8 mouse cellular contexts compared by ENCODE assay signal in genomic region chr7:24610144-24610878, GRCm38 (mm10). TPM values are rescaled to one million over a fixed set of nuclear protein-coding genes. Genes with fewer than 3 reads are reported as not detected.
DNase-seq lines count a peak whose midpoint lies in the region; ATAC-seq and TF ChIP-seq lines count a peak whose summit lies in the region.

Gene Phldb3, plus strand, starts transcription at chr7:24610763.

- peak within 1 kb of the TSS; percentile 79 to 99 for H3K4me3 ChIP-seq in MEL (ENCODE audit: control insufficient read depth in 1 of 2, insufficient read depth in 1 of 2, low read depth in 2 of 2, low read length in 2 of 2)
- H3K4me3 ChIP-seq in hindbrain, embryonic 11.5 days (ENCODE audit: low read depth, low read length) = peak within 1 kb of the TSS; percentile 30
- peak within 1 kb of the TSS; percentile 43 for H3K4me3 ChIP-seq in limb, embryonic 15.5 days
- H3K4me3 ChIP-seq in midbrain, embryonic 14.5 days (replicated peaks; ENCODE audit: low read depth, low read length) = peak within 1 kb of the TSS; percentile 23

- H3K4me2 ChIP-seq in hindbrain, embryonic 11.5 days (replicated peaks; ENCODE audit: low read depth, low read length) = peak within 1 kb of the TSS; percentile 44
- H3K4me2 ChIP-seq in limb, embryonic 15.5 days = peak within 1 kb of the TSS; percentile 63
- peak within 1 kb of the TSS; percentile 45 for H3K4me2 ChIP-seq in midbrain, embryonic 14.5 days (ENCODE audit: low read length)

- peaks cover 0 to 10% of the 10 kb centered on the region in 2 experiments; a peak in 2 of 4 replicates for H3K36me3 ChIP-seq in MEL (ENCODE audit: control insufficient read depth in 1 of 2, insufficient read depth in 2 of 2, low read length in 2 of 2)
- H3K36me3 ChIP-seq in hindbrain, embryonic 11.5 days (ENCODE audit: control insufficient read depth, insufficient read depth, low read length) = no peaks in the 10 kb centered on the region
- peaks cover 7% of the 10 kb centered on the region; the same call in 1 of the 2 replicates for H3K36me3 ChIP-seq in limb, embryonic 15.5 days
- no peaks in the 10 kb centered on the region for H3K36me3 ChIP-seq in midbrain, embryonic 14.5 days (ENCODE audit: control insufficient read depth, insufficient read depth, low read length)

- 2% methylated on average over 27 of the region's 27 CpGs for WGBS in hindbrain, embryonic 11.5 days
- 2% methylated on average over 27 of the region's 27 CpGs for WGBS in limb, embryonic 15.5 days
- WGBS in midbrain, embryonic 14.5 days = 5% methylated on average over 27 of the region's 27 CpGs

- H3K27me3 ChIP-seq in MEL (ENCODE audit: control insufficient read depth in 1 of 2, insufficient read depth in 2 of 2, low read length in 2 of 2) = no peaks in the 10 kb centered on the region
- peaks cover 41% of the 10 kb centered on the region for H3K27me3 ChIP-seq in hindbrain, embryonic 11.5 days (ENCODE audit: control insufficient read depth, insufficient read depth, low read length)
- peaks cover 45% of the 10 kb centered on the region for H3K27me3 ChIP-seq in limb, embryonic 15.5 days
- peaks cover 42% of the 10 kb centered on the region for H3K27me3 ChIP-seq in midbrain, embryonic 14.5 days (ENCODE audit: control insufficient read depth, insufficient read depth, low read length)

- peak; percentile 71 for DNase-seq in CD4-positive helper T cell, adult 2 months (ENCODE audit: low read depth, low spot score)
- DNase-seq in MEL (ENCODE audit: low read depth, low spot score) = no peak
- no peak for DNase-seq in hindbrain, embryonic 11.5 days (ENCODE audit: low spot score)
- no peak for DNase-seq in midbrain, embryonic 14.5 days
- peak; percentile 74 for DNase-seq in thymus, postnatal 14 days
- no peak for DNase-seq in layer of hippocampus, adult 9-10 months (ENCODE audit: low spot score)
- no peak for DNase-seq in layer of hippocampus, adult 11-12 months (ENCODE audit: low spot score)

- no peaks in the 10 kb centered on the region for H3K9me3 ChIP-seq in MEL (replicated peaks; ENCODE audit: insufficient read depth, low read length)
- no peaks in the 10 kb centered on the region for H3K9me3 ChIP-seq in hindbrain, embryonic 11.5 days (ENCODE audit: control insufficient read depth, low read length)
- H3K9me3 ChIP-seq in limb, embryonic 15.5 days = no peaks in the 10 kb centered on the region
- no peaks in the 10 kb centered on the region for H3K9me3 ChIP-seq in midbrain, embryonic 14.5 days (ENCODE audit: control insufficient read depth, low read length)

- no peak for TF ChIP-seq CTCF in MEL (IDR thresholded peaks at IDR 0.05 in 2 of 3, conservative IDR thresholded peaks at IDR 0.05 in 1 of 3; ENCODE audit: control insufficient read depth in 1 of 3, insufficient read depth in 1 of 3, low read depth in 2 of 3, low read length in 3 of 3, poor library complexity in 1 of 3, severe bottlenecking in 1 of 3)

- no peak for ATAC-seq in hindbrain, embryonic 11.5 days (ENCODE audit: low FRiP score)
- ATAC-seq in limb, embryonic 15.5 days (ENCODE audit: insufficient number of reproducible peaks, low FRiP score, low TSS enrichment, low read depth) = peak; percentile 45; the same call in 1 of the 2 replicates
- ATAC-seq in midbrain, embryonic 14.5 days (ENCODE audit: low FRiP score, low TSS enrichment) = no peak

- no peak for TF ChIP-seq RAD21 in MEL (IDR thresholded peaks at IDR 0.05; ENCODE audit: low read depth, low read length)

- peak within 1 kb of the TSS; percentile 77 for H3K9ac ChIP-seq in MEL (ENCODE audit: control insufficient read depth, low read depth, low read length, poor library complexity, severe bottlenecking)
- no peak within 1 kb of the TSS for H3K9ac ChIP-seq in hindbrain, embryonic 11.5 days (ENCODE audit: low read depth, low read length)
- H3K9ac ChIP-seq in limb, embryonic 15.5 days = peak within 1 kb of the TSS; percentile 5
- H3K9ac ChIP-seq in midbrain, embryonic 14.5 days (replicated peaks; ENCODE audit: low read length) = no peak within 1 kb of the TSS

- TF ChIP-seq POLR2A in MEL (IDR thresholded peaks at IDR 0.05; ENCODE audit: control insufficient read depth in 1 of 2, insufficient read depth in 1 of 2, low read depth in 1 of 2, low read length in 2 of 2, poor library complexity in 1 of 2) = no peak

- H3K79me2 ChIP-seq in MEL (ENCODE audit: control insufficient read depth, insufficient read depth, low read length, poor library complexity) = peaks cover 1% of the 10 kb centered on the region; the same call in 1 of the 2 replicates

- H3K27ac ChIP-seq in MEL (ENCODE audit: control insufficient read depth, low read depth, low read length) = peak within 1 kb of the TSS; percentile 32
- H3K27ac ChIP-seq in hindbrain, embryonic 11.5 days (ENCODE audit: low read depth, low read length) = no peak within 1 kb of the TSS
- H3K27ac ChIP-seq in limb, embryonic 15.5 days = peak within 1 kb of the TSS; percentile 43
- H3K27ac ChIP-seq in midbrain, embryonic 14.5 days (replicated peaks; ENCODE audit: low read depth, low read length) = no peak within 1 kb of the TSS

- peaks cover 0 to 13% of the 10 kb centered on the region in 2 experiments; a peak in 2 of 4 replicates for H3K4me1 ChIP-seq in MEL (ENCODE audit: control insufficient read depth in 1 of 2, insufficient read depth in 2 of 2, low read length in 2 of 2)
- peaks cover 6% of the 10 kb centered on the region for H3K4me1 ChIP-seq in hindbrain, embryonic 11.5 days (replicated peaks; ENCODE audit: control insufficient read depth, insufficient read depth, low read length)
- H3K4me1 ChIP-seq in limb, embryonic 15.5 days = peaks cover 26% of the 10 kb centered on the region
- peaks cover 10% of the 10 kb centered on the region; the same call in 1 of the 2 replicates for H3K4me1 ChIP-seq in midbrain, embryonic 14.5 days (ENCODE audit: control insufficient read depth, insufficient read depth, low read length)

- TF ChIP-seq EP300 in MEL (IDR thresholded peaks at IDR 0.05; ENCODE audit: low read depth in 1 of 2, low read length in 2 of 2) = no peak

TF ChIP-seq in MEL, 35 proteins besides CTCF, POLR2A, EP300 and RAD21:
- TF ChIP-seq NELFE (IDR thresholded peaks at IDR 0.05; ENCODE audit: low read depth, low read length) = no peak
- no peak for TF ChIP-seq ZMIZ1 (IDR thresholded peaks at IDR 0.05; ENCODE audit: low read depth, low read length)
- no peak for TF ChIP-seq CHD2 (IDR thresholded peaks at IDR 0.05; ENCODE audit: low read length)
- no peak for TF ChIP-seq E2F4 (IDR thresholded peaks at IDR 0.05; ENCODE audit: borderline replicate concordance, low read depth, low read length)
- TF ChIP-seq RCOR1 (IDR thresholded peaks at IDR 0.05; ENCODE audit: low read depth, low read length) = no peak
- TF ChIP-seq USF1 (IDR thresholded peaks at IDR 0.05; ENCODE audit: low read depth, low read length) = no peak
- no peak for TF ChIP-seq ZNF384 (IDR thresholded peaks at IDR 0.05; ENCODE audit: low read depth, low read length)
- no peak for TF ChIP-seq ZC3H11A (IDR thresholded peaks at IDR 0.05; ENCODE audit: low read depth, low read length)
- TF ChIP-seq USF2 (IDR thresholded peaks at IDR 0.05; ENCODE audit: borderline replicate concordance in 1 of 2, insufficient read depth in 1 of 2, low read depth in 1 of 2, low read length in 2 of 2) = no peak
- TF ChIP-seq TBP (IDR thresholded peaks at IDR 0.05; ENCODE audit: low read depth, low read length) = no peak
- TF ChIP-seq MAZ (IDR thresholded peaks at IDR 0.05; ENCODE audit: low read depth, low read length) = peak; percentile 86; the same call in 1 of the 2 replicates
- TF ChIP-seq JUND (IDR thresholded peaks at IDR 0.05; ENCODE audit: low read depth, low read length) = no peak
- TF ChIP-seq BHLHE40 (IDR thresholded peaks at IDR 0.05; ENCODE audit: borderline replicate concordance, low read depth, low read length) = no peak
- TF ChIP-seq MYB (IDR thresholded peaks at IDR 0.05; ENCODE audit: low read depth, low read length) = no peak
- no peak for TF ChIP-seq TCF12 (IDR thresholded peaks at IDR 0.05; ENCODE audit: low read depth, low read length)
- peak; percentile 64; the same call in 1 of the 2 replicates for TF ChIP-seq ELF1 (IDR thresholded peaks at IDR 0.05; ENCODE audit: low read depth, low read length)
- no peak for TF ChIP-seq POLR2AphosphoS5 (IDR thresholded peaks at IDR 0.05; ENCODE audit: borderline replicate concordance, low read depth, low read length)
- TF ChIP-seq POLR2AphosphoS2 (IDR thresholded peaks at IDR 0.05; ENCODE audit: low read length) = no peak
- TF ChIP-seq UBTF (IDR thresholded peaks at IDR 0.05; ENCODE audit: borderline replicate concordance, insufficient read depth, low read depth, low read length) = peak; percentile 60; the same call in 1 of the 2 replicates
- no peak for TF ChIP-seq MAFK (IDR thresholded peaks at IDR 0.05; ENCODE audit: borderline replicate concordance, low read depth, low read length)
TF ChIP-seq in MEL: peak in this region for 3.

RNA-seq across cellular contexts. Expression of gene Phldb3, which starts in this region (rescaled TPM):
- 6.0 and 6.4 TPM in 2 replicates for total RNA-seq in MEL (2012; rRNA removed)
- polyA plus RNA-seq in MEL (2012; ENCODE audit: insufficient read depth in 1 of 2, insufficient read length in 2 of 2, low read depth in 1 of 2, low replicate concordance in 2 of 2, missing spikeins in 1 of 2) = 10 to 100 TPM in 1 of 2 experiments, not detected in 1; 10.8 TPM
- 0.09 TPM in 1 of 2 replicates, not detected in the other for polyA plus RNA-seq in hindbrain, embryonic 11.5 days (2014; fragmentation: Nextera tagmentation; extraction: Ambion mirVana)
- polyA plus RNA-seq in limb, embryonic 15.5 days (2015; fragmentation: Nextera tagmentation; extraction: Ambion mirVana) = 1.4 and 1.7 TPM in 2 replicates
- not detected in 2 replicates for polyA plus RNA-seq in midbrain, embryonic 14.5 days (2014; fragmentation: Nextera tagmentation; extraction: Ambion mirVana)

Comparison
In these comparisons a context has a peak if more than half of its experiments do, and no peak if none do; other contexts are left out.
1. DNase-seq: peak in CD4-positive helper T cell, adult 2 months (single experiment) and thymus, postnatal 14 days (single experiment); none in MEL (single experiment), hindbrain, embryonic 11.5 days (single experiment), midbrain, embryonic 14.5 days (single experiment), layer of hippocampus, adult 9-10 months (single experiment) and layer of hippocampus, adult 11-12 months (single experiment).
2. H3K27ac ChIP-seq: peak in MEL (single experiment) and limb, embryonic 15.5 days (single experiment); none in hindbrain, embryonic 11.5 days (single experiment) and midbrain, embryonic 14.5 days (single experiment).
3. H3K4me3 ChIP-seq: peak in every context shown above with its lines; median percentile 89 in MEL; 43 in limb, embryonic 15.5 days; 30 in hindbrain, embryonic 11.5 days; 23 in midbrain, embryonic 14.5 days.
4. H3K9ac ChIP-seq: peak in MEL (single experiment) and limb, embryonic 15.5 days (single experiment); none in hindbrain, embryonic 11.5 days (single experiment) and midbrain, embryonic 14.5 days (single experiment).
5. Peak in every context shown above with its lines, with median percentiles within 50 percentile points of each other: H3K4me2 ChIP-seq.